Mouse (Mus musculus) layer of hippocampus, adult 9-10 months (tissue): Measurements from ENCODE around the gene Zfp428.

ENCODE experiments used
- DNase-seq: peaks from one replicate; pipeline ENCODE4 v3.0.0; 2022; ENCODE audit warnings: low spot score

Zfp428 gene

DNA sequence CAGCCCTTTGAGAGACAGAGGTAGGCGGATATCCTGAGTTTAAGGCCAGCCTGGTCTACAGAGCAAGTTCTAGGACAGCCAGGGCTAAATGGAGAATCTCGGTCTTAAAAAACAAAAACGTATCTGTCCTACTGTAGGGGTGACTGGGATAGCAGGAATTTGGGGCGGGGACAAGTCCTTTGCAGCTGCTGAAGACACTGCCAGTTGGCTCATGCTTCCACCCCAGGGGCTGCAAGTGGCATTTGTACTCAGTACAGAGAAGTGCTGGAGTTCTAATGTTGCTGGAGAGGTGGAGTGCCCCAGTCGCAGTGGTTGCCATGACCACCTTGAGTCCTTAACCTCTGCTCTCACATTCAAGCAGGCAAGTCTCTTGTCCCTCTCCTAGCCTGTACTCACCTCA lies 16.0 kb downstream of the Zfp428 start:
- no peak for DNase-seq

DNA sequence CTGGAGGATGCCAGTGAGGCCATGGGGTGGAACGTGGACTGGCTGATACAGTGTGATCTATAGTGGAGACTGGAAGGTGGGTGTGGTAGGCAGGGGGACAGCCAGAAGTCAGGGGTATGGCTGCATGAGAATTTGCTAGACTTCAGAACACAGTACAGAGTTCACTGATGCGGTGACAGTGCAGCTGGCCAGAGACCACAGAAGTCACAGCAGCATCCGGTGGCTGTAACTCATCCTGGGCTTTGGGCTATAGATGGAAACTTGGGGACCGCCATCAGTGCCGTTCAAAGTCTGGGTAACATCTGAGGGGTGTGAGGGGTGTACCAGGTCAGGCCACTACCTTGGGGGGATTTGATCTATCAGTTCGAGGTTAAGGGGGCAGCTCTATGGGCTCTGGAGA lies 16.9 kb downstream of the Zfp428 start:
- DNase-seq, result no peak

DNA sequence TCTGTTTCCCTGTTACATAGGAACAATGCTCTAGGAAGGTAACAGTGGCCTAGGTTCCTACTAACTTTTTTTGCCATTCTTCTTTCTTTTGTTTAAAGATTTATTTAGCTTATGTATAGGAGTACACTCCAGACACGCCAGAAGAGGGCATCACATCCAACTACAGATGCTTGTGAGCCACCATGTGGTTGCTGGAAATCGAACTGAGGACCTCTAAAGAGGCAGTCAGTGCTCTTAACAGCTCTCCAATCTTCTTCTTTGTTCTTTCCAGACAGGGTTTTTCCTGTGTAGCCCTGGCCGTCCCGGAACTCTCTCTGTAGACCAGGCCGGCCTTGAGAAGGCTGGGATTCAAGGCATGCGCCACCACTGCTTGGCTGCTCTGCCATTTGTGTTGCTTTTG lies 18.2 kb downstream of the Zfp428 start:
- no peak for DNase-seq

DNA sequence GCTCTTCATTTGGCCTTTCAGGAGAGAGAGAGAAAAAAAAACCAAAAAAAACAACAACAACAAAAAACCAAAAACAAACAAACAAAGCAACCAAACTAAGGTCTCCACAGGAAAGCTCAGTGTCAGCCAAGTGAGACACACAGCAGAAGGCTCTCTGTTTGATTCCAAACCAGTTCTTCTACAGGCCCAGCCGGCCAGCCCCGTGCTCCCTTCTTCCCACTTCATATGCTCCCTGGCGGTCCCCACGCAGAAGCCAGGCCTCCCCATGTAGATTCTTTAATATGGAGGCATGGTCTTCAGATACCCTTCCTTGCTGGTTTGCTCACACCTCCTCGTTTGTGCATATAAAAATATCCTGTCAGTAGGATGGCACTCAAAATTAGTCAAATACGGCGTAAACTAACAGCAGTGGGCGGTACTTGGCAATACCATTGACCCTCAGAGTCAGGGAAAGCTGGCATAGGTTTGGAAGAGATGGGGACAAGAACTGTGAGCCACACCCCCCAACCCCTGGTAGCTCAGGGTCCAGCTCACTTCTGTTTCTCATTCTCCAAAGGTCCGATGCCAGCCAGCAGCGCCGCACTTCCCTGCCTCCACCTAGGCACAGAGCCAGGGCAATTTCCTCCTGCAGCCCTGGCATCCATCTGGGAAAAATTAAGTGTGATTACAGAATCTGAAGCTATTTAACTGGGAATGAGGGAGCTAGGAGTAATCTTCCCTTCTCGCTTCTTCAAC lies 19.0 kb downstream of the Zfp428 start:
- no peak for DNase-seq

- DNase-seq, result no peak
Measured at GRCm38 (mm10) chr7:24528861-24529260, 22.1 kb downstream of the Zfp428 start.

DNA sequence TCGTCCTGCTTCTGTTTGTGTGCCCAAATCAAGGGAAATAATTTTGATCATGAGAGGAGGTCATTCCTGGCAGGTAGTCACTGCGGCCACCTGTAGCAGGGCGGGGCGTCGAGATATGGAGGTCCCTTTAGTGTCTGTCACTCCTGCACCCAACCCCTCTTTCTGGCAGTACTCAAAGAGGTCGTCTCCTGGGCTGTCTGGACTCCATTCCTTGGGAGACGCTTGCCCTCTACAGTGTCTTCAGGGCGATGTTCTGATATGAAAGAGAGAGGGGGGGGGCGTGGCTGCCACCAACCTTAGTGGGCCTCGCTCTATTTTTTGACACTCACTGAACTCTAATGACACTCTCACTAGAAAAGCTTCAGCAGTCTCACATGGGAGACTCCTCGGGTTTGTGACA lies 22.8 kb downstream of the Zfp428 start:
- no peak for DNase-seq

DNA sequence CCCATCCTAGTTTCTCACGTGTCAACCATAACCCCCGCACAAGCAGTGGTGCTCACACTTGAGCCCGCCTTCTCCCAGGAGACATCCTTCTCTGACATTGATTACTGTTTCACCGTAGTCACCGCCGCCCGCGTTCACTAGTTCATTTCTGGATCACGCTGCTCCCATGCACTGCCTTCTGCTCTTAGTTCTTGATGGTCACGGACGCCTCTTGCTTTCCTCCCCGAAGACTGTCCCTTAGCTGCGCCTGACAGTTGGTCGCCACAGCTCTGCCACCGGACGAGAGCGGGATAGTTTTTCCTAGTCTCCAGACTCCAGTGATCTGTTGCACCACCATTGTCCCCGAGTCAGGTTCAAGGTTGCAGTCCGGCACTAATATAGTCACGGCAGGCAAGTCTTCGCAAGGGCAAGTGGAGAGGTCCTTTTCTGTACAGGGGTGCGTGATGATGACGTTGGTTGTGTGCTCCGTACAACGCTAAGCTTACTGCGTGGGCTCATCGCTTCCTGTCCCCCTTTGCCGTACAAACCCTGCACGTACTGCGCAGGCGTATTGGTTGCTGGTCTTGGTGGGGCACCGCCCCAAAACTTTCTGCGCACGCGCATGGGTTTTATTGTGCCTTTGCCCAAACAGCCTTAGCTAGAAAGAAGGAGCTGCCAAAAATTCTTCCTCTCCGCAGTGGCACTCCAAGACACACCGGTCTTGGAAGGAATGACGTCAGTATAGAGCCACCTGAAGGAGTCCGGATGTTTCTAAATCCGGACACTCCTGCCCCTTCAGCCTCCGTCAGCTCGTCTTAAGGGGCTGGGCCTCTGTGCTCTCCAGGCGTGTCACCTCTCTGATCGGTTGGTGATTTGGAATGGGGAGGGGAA lies 23.5 kb downstream of the Zfp428 start, which contains the start of gene Irgq:
Gene Irgq (plus strand): TSS at position 628 of the 870 bp plus-strand sequence.
- peak; percentile 96 for DNase-seq

GRCm38 (mm10) chr7:24531211-24531971 lies 24.6 kb downstream of the Zfp428 start:
- DNase-seq, result no peak

DNA sequence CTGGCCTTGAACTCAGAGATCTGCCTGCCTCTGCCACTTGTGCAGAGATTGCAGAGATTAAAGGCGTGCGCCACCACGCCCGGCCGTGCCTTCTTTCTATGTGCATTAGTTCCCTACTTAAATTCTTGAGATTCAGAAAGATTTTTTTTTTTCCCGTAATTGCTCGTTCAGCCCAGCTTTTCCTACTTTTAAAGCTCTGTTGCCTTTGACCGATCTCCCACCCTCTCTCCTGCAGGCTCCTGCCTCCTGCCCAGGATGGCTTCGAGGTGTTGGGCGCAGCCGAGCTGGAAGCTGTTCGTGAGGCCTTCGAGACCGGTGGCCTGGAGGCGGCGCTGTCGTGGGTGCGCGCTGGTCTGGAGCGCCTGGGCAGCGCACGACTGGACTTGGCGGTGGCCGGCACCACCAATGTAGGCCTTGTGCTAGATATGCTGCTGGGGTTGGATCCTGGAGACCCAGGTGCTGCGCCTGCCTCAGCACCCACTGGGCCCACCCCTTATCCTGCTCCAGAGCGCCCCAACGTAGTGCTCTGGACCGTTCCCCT lies 26.3 kb downstream of the Zfp428 start:
- DNase-seq, result no peak

GRCm38 (mm10) chr7:24533806-24534205 lies 27.0 kb downstream of the Zfp428 start:
- DNase-seq, result no peak

- no peak for DNase-seq
Measured at GRCm38 (mm10) chr7:24534301-24534700, 27.5 kb downstream of the Zfp428 start.

- no peak for DNase-seq
Measured at GRCm38 (mm10) chr7:24537081-24537480, 30.3 kb downstream of the Zfp428 start.

GRCm38 (mm10) chr7:24537591-24537990 lies 30.8 kb downstream of the Zfp428 start:
- DNase-seq, result no peak

DNA sequence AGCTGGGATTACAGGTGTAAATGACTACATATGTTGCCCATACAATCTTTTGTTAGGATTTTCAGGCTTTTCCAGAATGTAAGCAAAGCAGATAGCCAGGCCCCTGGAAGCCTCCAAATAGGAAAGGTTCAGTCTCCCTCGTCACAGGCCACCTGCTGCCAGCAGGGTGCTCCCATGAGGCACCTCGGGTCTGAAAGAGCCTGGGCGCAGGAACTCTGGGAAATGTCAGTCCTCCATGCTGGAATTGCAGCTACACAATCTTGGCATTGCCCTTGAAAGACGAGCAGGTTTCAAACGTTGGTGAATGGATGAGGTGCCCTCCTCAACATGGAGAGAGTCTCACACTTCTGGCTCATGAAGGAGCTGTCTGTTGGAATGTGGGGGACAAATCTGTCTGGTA lies 31.3 kb downstream of the Zfp428 start:
- no peak for DNase-seq

DNA sequence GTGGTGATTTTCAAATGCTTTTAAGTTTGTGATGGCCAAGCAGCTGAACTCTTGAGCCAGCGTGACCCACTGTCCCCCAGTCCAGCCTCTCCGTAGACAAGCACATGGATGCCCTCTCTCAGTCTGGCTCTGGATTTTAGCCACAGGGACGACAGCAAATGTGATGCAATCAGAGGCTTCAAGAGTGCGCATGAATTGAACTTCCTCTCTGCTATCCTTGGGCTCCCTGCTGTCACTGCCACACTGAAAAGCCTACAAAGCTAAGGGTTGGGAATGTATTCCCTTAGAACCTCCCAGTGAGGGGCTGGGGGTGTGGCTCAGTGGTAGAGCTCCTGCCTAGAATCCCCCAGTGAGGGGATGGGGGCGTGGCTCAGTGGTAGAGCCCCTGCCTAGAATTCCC lies 31.9 kb downstream of the Zfp428 start:
- no peak for DNase-seq

DNA sequence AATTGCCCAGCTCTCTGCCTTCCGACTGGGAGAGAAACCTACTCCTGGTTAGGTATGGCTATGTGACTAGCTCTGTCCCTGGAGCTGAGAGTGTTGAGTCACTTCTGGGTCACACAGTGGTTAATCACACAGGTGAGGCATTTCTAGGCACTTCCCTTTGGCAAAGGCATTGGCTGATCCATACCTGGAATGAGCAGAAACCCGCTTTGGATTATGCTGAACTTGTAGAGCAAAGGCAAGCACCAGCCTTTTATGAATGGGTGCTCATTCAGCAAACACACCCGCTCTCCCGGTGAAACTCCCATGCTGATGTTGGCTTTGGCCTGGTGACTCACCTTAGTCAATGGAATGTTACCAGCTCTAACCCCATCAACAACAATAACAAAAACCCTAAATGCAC lies 32.9 kb downstream of the Zfp428 start:
- no peak for DNase-seq

- DNase-seq, result no peak
Measured at GRCm38 (mm10) chr7:24544506-24544905, 37.7 kb downstream of the Zfp428 start.

- DNase-seq, result no peak
Measured at GRCm38 (mm10) chr7:24546068-24546614, 39.3 kb downstream of the Zfp428 start, which contains the start of the genes Pinlyp and Xrcc1. Gene Pinlyp (minus strand): TSS chr7:24546118. Gene Xrcc1 (plus strand): TSS chr7:24546289.

- peak; percentile 96 for DNase-seq
Measured at GRCm38 (mm10) chr7:24546634-24547389, 40.0 kb downstream of the Zfp428 start.

DNA sequence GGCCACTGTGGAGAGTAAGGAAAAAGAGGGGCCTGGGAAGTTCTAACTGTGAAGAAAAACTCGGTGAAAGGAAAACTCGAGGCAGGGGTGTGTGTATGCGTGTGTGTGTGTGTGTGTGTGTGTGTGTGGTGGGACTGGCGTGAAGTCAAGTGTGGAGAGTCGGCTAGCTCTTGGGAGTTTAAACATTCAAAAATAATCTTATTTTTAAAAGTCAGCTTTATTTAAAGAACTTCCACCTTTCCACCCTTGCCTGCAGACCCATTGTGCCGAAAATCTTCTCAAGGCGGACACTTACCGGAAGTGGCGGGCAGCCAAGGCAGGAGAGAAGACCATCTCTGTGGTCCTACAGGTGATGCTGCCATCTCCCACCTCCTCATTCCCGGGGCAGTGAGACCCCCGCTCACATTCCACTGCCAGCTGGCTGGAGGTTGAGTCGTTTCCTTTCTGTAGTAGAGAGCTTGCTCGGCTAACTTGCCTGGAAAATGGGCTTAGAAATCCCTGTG lies 40.8 kb downstream of the Zfp428 start:
- no peak for DNase-seq
